Mouse (Mus musculus) liver, embryonic 12.5 days (tissue): ENCODE measurements around the gene Nipsnap2. TPM values are rescaled to one million over a fixed set of nuclear protein-coding genes. Genes with fewer than 3 reads are reported as not detected.
A peak's percentile ranks its signal among the peaks of the same experiment; 100 is the strongest.
"Not testable (repeated sequence)": the region's sequence is repeated elsewhere in the genome, so short reads cannot be mapped to it uniquely, and the experiment has no call there.

Experiments used
- ATAC-seq: fragments of 200-750 bp; cut with Nextera tagmentation; 2 replicates; pipeline ENCODE4 v1.8.0; 2017; ENCODE audit warnings: moderate number of reproducible peaks, mild to moderate bottlenecking, moderate library complexity
- H3K27ac ChIP-seq: fragments of 300-500 bp; sonication (generic); 2 replicates; pipeline ENCODE4 v1.5.1; 2016; ENCODE audit warnings: mild to moderate bottlenecking
- H3K27me3 ChIP-seq: fragments of 300-500 bp; sonication (generic); replicated peaks from 2 replicates; pipeline ENCODE4 v1.6.1; 2016; ENCODE audit warnings: mild to moderate bottlenecking, moderate library complexity
- H3K36me3 ChIP-seq: fragments of 300-500 bp; sonication (generic); 2 replicates; pipeline ENCODE4 v1.6.1; 2016; ENCODE audit warnings: mild to moderate bottlenecking, moderate library complexity
- H3K4me1 ChIP-seq: fragments of 300-500 bp; sonication (generic); 2 replicates; pipeline ENCODE4 v1.6.1; 2016
- H3K4me2 ChIP-seq: fragments of 300-500 bp; sonication (generic); 2 replicates; pipeline ENCODE4 v1.6.1; 2016; ENCODE audit warnings: mild to moderate bottlenecking, moderate library complexity
- H3K4me3 ChIP-seq: fragments of 300-500 bp; sonication (generic); 2 replicates; pipeline ENCODE4 v1.5.1; 2016; ENCODE audit warnings: mild to moderate bottlenecking, moderate library complexity
- H3K9ac ChIP-seq: fragments of 300-500 bp; sonication (generic); 2 replicates; pipeline ENCODE4 v1.6.1; 2016; ENCODE audit warnings: mild to moderate bottlenecking, moderate library complexity
- H3K9me3 ChIP-seq: fragments of 300-500 bp; sonication (generic); replicated peaks from 2 replicates; pipeline ENCODE4 v1.6.1; 2016; ENCODE audit warnings: mild to moderate bottlenecking, moderate library complexity
- WGBS: fragments of 180-500 bp; shearing (Covaris S2); methylation state at CpG from one replicate; pipeline ENCODE4 v1.1.7; 2016; ENCODE audit not compliant: insufficient replicate concordance; 5-methylcytosine and 5-hydroxymethylcytosine counted together
- polyA plus RNA-seq: library from polyadenylated mRNA; unstranded; fragments of >200 nt; fragmentation: Nextera tagmentation; extraction: Ambion mirVana; gene quantifications from 2 replicates; pipeline ENCODE4 v1.2.1, GENCODE M21; 2016

The Nipsnap2 gene
- polyA plus RNA-seq: 32.8 and 36.9 TPM in 2 replicates

- Histone ChIP-seq H3K27me3 (no peaks in the 10 kb centered on the region), H3K4me1 (peaks cover 62% of the 10 kb centered on the region), H3K9ac (peak within 1 kb of the TSS; percentile 98), H3K36me3 (peaks cover 5% of the 10 kb centered on the region), H3K9me3 (no peaks in the 10 kb centered on the region), H3K4me2 (peak within 1 kb of the TSS; percentile 72), H3K4me3 (peak within 1 kb of the TSS; percentile 94), H3K27ac (peak within 1 kb of the TSS; percentile 98)
- under 1% methylated on average over 92 of the region's 93 CpGs for WGBS
- peak; percentile 83 for ATAC-seq
These were observed at the start of gene Nipsnap2 for GRCm38 (mm10) chr5:129724834-129725773. TSS of gene Nipsnap2 (plus strand) at chr5:129725063.

DNA sequence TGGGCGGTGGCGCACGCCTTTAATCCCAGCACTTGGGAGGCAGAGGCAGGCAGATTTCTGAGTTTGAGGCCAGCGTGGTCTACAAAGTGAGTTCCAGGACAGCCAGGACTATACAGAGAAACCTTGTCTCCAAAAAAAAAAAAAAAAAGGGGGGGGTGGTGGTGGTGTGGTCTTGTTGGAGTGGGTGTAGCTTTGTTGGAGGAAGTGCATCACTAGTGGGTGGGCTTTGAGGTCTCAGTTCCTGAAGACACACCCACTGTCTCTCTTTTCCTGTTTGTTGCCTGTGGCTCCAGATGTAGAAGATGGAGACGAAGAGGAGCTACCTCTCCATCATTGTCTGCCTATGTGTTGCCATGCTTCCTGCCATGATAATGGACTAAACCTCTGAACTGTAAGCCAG lies 39.7 kb upstream of the Nipsnap2 start:
- not testable (repeated sequence) for H3K36me3 ChIP-seq, H3K27ac ChIP-seq
- WGBS: 77% methylated on average over 5 of the region's 5 CpGs

GRCm38 (mm10) chr5:129687621-129688020 lies 37.2 kb upstream of the Nipsnap2 start:
- WGBS: 64% methylated on average over 7 of the region's 7 CpGs
- no peaks in the 10 kb centered on the region for H3K36me3 ChIP-seq
- no peak for ATAC-seq
- H3K27me3 ChIP-seq: no peaks in the 10 kb centered on the region; the same call in 1 of the 2 replicates
- no peak overlapping the region for H3K9ac ChIP-seq
- no peak overlapping the region for H3K4me3 ChIP-seq
- H3K27ac ChIP-seq: no peak overlapping the region
- H3K4me2 ChIP-seq: no peak overlapping the region
- no peaks in the 10 kb centered on the region for H3K4me1 ChIP-seq
- no peaks in the 10 kb centered on the region for H3K9me3 ChIP-seq

More for the DNA sequence above, 39.7 kb upstream of the Nipsnap2 start:
- not testable (repeated sequence) for H3K9me3 ChIP-seq, H3K4me1 ChIP-seq, H3K9ac ChIP-seq, H3K27me3 ChIP-seq, ATAC-seq, H3K4me3 ChIP-seq, H3K4me2 ChIP-seq

DNA sequence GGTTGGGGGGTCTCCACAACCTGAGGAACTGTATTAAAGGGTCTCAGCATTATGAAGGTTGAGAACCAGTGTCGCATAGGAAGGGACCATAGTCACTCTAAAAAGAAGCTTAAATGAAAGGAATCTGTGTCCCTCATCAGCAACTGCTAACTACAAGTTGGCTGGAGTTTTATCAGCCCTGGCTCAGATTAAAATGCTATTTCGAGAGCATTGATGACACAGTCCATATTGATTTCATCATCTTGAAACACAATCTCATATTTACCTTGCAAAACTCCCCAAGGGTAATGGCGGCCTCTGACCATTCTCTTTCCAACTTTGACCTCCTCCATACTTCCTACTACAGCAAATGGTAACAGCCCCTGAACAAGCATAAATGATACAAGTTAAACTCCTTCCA lies 34.3 kb upstream of the Nipsnap2 start:
- WGBS: 58% methylated on average over 3 of the region's 3 CpGs
- Histone ChIP-seq H3K9me3 (no peaks in the 10 kb centered on the region), H3K4me1 (no peaks in the 10 kb centered on the region), H3K4me3 (no peak overlapping the region), H3K36me3 (no peaks in the 10 kb centered on the region), H3K27ac (no peak overlapping the region), H3K27me3 (no peaks in the 10 kb centered on the region), H3K4me2 (no peak overlapping the region), H3K9ac (no peak overlapping the region)
- no peak for ATAC-seq

DNA sequence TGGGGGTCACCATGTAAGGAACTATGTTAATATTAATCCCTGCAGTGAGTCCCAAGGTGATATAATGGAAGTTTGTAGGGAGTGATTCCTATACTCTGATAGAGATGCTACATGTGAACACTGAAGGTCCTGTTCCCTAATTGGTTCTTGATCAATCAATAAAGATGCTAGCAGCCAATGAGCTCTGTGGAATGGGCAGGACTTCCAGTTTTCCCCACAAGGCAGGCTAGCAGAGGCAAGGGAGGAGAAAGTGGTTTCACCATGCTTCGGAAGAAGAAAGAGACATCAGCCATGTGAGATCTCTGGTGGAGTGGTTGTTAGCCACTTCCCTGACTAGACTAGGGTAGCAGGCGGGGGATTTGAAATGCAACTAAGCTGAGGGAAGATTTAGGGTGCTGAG lies 24.4 kb upstream of the Nipsnap2 start:
- 23% methylated on average over 2 of the region's 2 CpGs for WGBS
- Histone ChIP-seq H3K4me2 (no peak overlapping the region), H3K9ac (no peak overlapping the region), H3K4me3 (no peak overlapping the region), H3K4me1 (peaks cover 2% of the 10 kb centered on the region; the same call in 1 of the 2 replicates), H3K27me3 (peaks cover 18% of the 10 kb centered on the region), H3K9me3 (no peaks in the 10 kb centered on the region), H3K36me3 (no peaks in the 10 kb centered on the region), H3K27ac (no peak overlapping the region)
- no peak for ATAC-seq

GRCm38 (mm10) chr5:129701706-129702105 lies 23.2 kb upstream of the Nipsnap2 start:
- H3K4me3 ChIP-seq: no peak overlapping the region
- H3K36me3 ChIP-seq: no peaks in the 10 kb centered on the region
- no peaks in the 10 kb centered on the region for H3K9me3 ChIP-seq
- WGBS: 53% methylated on average over 1 of the region's 1 CpGs
- H3K4me2 ChIP-seq: no peak overlapping the region
- H3K27ac ChIP-seq: no peak overlapping the region
- no peak for ATAC-seq
- peaks cover 2% of the 10 kb centered on the region; the same call in 1 of the 2 replicates for H3K4me1 ChIP-seq
- H3K27me3 ChIP-seq: peaks cover 18% of the 10 kb centered on the region
- H3K9ac ChIP-seq: no peak overlapping the region

DNA sequence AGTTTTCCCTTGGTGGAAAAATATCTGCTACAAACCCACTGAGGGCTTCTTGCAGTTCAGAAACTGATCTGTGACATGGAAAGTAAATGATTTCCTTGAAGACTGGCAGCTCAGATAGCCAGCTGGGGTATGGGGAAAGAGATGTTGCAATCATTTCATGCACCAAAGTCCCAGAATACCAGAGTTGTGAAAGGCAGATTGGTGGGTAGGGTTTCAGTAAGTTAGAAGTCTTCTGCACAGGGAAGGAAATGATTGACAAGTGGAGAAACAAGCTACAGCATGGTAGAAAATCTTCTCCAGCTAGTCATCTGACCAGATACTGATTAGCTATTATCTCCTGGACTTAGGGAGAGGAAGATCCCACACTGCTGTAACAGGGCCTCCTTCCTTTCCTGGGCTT lies 21.5 kb upstream of the Nipsnap2 start:
- Histone ChIP-seq H3K4me2 (no peak overlapping the region), H3K4me3 (no peak overlapping the region), H3K9ac (no peak overlapping the region), H3K9me3 (no peaks in the 10 kb centered on the region), H3K36me3 (no peaks in the 10 kb centered on the region), H3K27me3 (peaks cover 19% of the 10 kb centered on the region), H3K27ac (no peak overlapping the region), H3K4me1 (peaks cover 2% of the 10 kb centered on the region; the same call in 1 of the 2 replicates)
- no peak for ATAC-seq

- no peaks in the 10 kb centered on the region for H3K9me3 ChIP-seq
- WGBS: 57% methylated on average over 2 of the region's 2 CpGs
- ATAC-seq: no peak
These were observed 16.5 kb upstream of the Nipsnap2 start, which contains the start of gene Sept14 for GRCm38 (mm10) chr5:129708412-129708811. TSS of gene Sept14 (minus strand) at chr5:129708512.

DNA sequence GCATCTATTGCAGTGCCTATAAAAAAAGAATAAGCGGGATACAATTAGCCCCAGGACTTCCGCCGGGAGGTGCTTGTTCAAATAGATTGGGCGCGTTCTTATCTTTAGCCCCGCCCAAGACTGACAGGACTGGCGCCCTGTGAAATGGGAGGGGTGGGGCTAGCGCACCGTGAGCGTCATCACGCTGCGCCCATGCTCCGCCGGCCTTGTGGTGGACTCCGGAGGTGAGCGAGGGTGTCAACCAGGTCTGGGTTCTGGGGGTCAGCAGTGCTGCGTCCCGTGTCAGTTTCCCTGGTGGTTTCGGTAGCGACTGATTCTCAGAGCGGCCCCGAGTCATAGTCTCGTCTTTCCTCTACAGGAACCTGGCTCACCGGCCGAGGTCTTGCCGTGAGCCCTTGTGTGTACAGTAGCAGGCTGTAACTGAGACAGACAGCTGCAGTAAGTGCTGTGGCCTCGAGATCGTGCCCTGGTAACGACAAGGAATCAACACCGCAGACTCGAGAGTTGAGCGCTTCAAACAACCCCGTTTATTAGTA lies 9.5 kb upstream of the Nipsnap2 start, which contains the start of gene Mrps17:
Mrps17 (plus strand) TSS at position 172 of the 536 bp plus-strand sequence.
- Histone ChIP-seq H3K27me3 (peaks cover 18% of the 10 kb centered on the region), H3K4me2 (peak within 1 kb of the TSS; percentile 88), H3K9me3 (no peaks in the 10 kb centered on the region), H3K4me3 (peak within 1 kb of the TSS; percentile 86), H3K9ac (peak within 1 kb of the TSS; percentile 89), H3K4me1 (peaks cover 22% of the 10 kb centered on the region), H3K27ac (peak within 1 kb of the TSS; percentile 75), H3K36me3 (peaks cover 41% of the 10 kb centered on the region)
- WGBS: under 1% methylated on average over 33 of the region's 33 CpGs
- peak; percentile 97 for ATAC-seq

More at GRCm38 (mm10) chr5:129708412-129708811, 16.5 kb upstream of the Nipsnap2 start, which contains the start of gene Sept14:
- no peak within 1 kb of the TSS for H3K4me3 ChIP-seq
- H3K27ac ChIP-seq: no peak within 1 kb of the TSS
- H3K9ac ChIP-seq: no peak within 1 kb of the TSS
- H3K27me3 ChIP-seq: peaks cover 29% of the 10 kb centered on the region
- no peak within 1 kb of the TSS for H3K4me2 ChIP-seq
- 0 out of 2 replicates have a peak, but pooled peaks cover under 1% of the 10 kb centered on the region for H3K4me1 ChIP-seq
- no peaks in the 10 kb centered on the region for H3K36me3 ChIP-seq

DNA sequence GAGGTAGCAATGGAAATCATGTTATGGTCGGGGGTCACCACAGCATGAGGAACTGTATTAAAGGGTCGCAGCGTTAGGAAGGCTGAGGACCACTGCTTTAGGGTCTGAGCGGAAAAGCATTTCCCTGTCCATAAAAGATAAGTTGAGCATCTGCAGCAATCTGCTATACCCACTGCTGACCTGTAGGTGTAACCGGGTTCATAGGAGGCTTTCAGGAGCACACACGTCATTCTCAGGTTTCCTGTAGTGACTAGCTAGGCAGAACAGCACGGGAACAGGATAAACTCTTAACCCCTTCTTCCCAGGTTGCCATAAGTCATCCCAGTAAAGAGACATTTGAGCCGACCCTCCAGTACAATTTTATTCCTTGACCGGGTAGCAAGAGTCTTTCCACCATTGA lies 7.8 kb upstream of the Nipsnap2 start:
- Histone ChIP-seq H3K27me3 (peaks cover 14% of the 10 kb centered on the region), H3K27ac (no peak overlapping the region), H3K4me3 (0 out of 2 replicates have a peak overlapping the region, but pooled peaks have one; percentile 86), H3K4me1 (peaks cover 22% of the 10 kb centered on the region), H3K9ac (no peak overlapping the region), H3K36me3 (peaks cover 43% of the 10 kb centered on the region), H3K4me2 (0 out of 2 replicates have a peak overlapping the region, but pooled peaks have one; percentile 88), H3K9me3 (no peaks in the 10 kb centered on the region)
- WGBS: 74% methylated on average over 9 of the region's 9 CpGs
- ATAC-seq: no peak

DNA sequence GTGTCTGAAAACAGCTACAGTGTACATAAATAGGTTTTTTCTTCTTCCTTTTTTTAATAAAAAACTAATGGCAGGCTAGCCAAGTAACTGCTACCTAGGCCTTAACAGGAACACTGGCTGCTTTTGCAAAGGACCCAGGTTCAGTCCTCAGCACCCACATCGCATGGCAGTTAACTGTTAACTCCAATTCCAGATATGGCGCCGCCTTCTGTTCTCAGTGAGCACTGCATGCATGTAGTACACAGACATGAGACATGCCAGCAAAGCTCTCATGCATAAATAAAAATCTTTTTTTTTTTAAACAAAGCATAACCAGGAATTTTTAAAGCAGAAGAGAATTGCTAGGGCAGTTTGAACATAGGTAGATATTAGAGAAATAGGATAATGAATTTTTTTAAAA lies 4.7 kb upstream of the Nipsnap2 start:
- 79% methylated on average over 3 of the region's 3 CpGs for whole genome bisulfite sequencing
- H3K4me2 ChIP-seq: no peak overlapping the region
- H3K27ac ChIP-seq: no peak overlapping the region
- H3K4me3 ChIP-seq: no peak overlapping the region
- H3K27me3 ChIP-seq: no peaks in the 10 kb centered on the region
- peaks cover 43% of the 10 kb centered on the region for H3K36me3 ChIP-seq
- H3K9ac ChIP-seq: no peak overlapping the region
- ATAC-seq: no peak
- H3K4me1 ChIP-seq: peaks cover 36% of the 10 kb centered on the region
- H3K9me3 ChIP-seq: no peaks in the 10 kb centered on the region

DNA sequence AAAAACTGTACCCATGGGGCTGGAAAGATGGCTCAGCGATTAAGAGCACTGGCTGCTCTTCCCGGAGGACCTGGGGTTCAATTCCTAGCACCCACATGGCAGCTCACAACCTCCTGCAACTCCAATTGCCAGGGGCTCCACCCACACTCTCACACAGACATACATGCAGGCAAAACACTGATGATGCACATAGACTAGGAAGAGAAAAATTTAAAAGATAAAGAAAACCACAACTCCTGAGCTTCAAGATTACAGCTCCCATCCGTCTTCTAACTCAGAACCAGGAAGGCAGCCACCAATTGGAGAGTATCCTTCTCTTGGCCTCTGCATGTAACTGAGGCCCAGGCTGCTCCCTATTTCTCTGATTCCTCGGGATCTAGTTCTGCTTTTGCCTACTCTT lies 595 bp upstream of the Nipsnap2 start:
- peaks cover 53% of the 10 kb centered on the region for H3K4me1 ChIP-seq
- H3K9me3 ChIP-seq: no peaks in the 10 kb centered on the region
- H3K9ac ChIP-seq: peak overlapping the region; percentile 98
- peak overlapping the region; percentile 72 for H3K4me2 ChIP-seq
- H3K27me3 ChIP-seq: no peaks in the 10 kb centered on the region
- ATAC-seq: peak; percentile 63
- peaks cover 13% of the 10 kb centered on the region for H3K36me3 ChIP-seq
- H3K4me3 ChIP-seq: peak overlapping the region; percentile 94
- WGBS: 17% methylated on average over 4 of the region's 4 CpGs
- H3K27ac ChIP-seq: peak overlapping the region; percentile 98
